Mouse (Mus musculus): ENCODE results near the gene Tmem198b.

DNA sequence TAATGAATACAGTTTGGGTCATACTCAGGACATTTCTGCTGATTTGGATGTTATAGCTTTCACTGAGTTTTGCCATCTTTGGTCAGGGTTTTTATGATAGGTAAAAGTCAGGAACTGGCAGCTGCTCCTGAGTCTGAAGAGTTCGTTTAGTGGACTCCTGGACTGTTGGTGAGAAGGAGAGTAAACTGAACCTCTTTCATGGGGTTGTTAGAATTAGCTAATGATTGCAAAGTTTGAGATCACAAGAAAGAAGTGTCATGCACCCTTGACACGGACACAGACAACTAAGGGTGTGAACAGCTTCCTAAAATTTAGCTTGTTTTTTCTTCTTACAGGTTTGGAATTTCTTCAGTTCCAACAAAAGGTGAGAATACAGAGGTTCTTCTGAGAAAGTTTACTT, 44.3 kb upstream of the Tmem198b start:
- TF ChIP-seq CTCF (IDR thresholded peaks at IDR 0.05; ENCODE audit: low read depth, low read length), result no peak
- TF ChIP-seq GATA1 (IDR thresholded peaks at IDR 0.05; ENCODE audit: borderline replicate concordance, low read length), result no peak
- no peak for TF ChIP-seq GATA2 (IDR thresholded peaks at IDR 0.05; ENCODE audit: borderline replicate concordance, low read depth, low read length)
- no peak for TF ChIP-seq TAL1 (conservative IDR thresholded peaks at IDR 0.05; ENCODE audit: low read depth, low read length)
